Mouse (Mus musculus): Measurements from ENCODE around the gene Fam196b.

DNA sequence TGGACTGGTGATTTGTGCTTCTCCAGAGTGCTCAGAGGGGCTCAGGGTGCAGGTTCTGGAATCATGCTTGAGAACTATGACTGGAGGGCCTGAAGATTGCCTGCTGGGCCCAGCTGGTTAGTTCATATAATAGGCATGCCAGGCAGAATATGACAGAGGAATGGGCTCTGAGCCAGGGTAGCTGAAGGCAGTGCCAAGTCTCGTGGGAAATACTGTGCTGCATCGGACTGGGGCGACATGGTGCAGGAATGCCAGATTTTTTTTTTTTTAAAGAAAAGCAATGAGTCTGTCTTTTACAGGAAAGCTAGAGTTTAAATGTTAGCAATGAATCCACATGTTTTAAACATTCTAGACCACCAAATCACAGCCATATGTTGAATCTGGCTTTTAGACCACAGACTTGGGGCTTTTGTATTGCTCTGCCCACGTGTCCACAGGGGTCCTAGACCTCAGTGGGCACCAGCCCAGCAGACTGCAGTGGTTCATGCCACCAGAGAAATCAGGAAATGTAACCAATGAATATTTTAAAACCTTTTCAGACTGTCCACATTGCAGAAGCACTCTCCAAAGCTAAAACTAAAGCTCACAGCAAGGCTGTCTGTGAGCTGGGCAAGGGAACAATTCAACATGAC is 33.8 kb downstream of the Fam196b start:
- no peak for TF ChIP-seq CHD2 (IDR thresholded peaks at IDR 0.05; ENCODE audit: low read depth, low read length)
- TF ChIP-seq HCFC1 (IDR thresholded peaks at IDR 0.05; ENCODE audit: borderline replicate concordance, insufficient read depth, low read length) = no peak
- TF ChIP-seq ZNF384 (IDR thresholded peaks at IDR 0.05; ENCODE audit: low read depth, low read length) = no peak
- no peak for TF ChIP-seq ZC3H11A (IDR thresholded peaks at IDR 0.05; ENCODE audit: borderline replicate concordance, low read depth, low read length)
- TF ChIP-seq MAFK (IDR thresholded peaks at IDR 0.05; ENCODE audit: insufficient read depth, low read depth, low read length) = no peak

All from ES-E14 (cell line).